Mouse (Mus musculus) CD4-positive, CD25-positive, alpha-beta regulatory T cell, adult 4 months (primary cell): ENCODE results near the gene Mrpl51. TPM values are rescaled to one million over a fixed set of nuclear protein-coding genes. Genes with fewer than 3 reads are reported as not detected.

Experiments used
- ATAC-seq: one replicate; pipeline ENCODE4 v1.8.0; 2017
- polyA plus RNA-seq, 2 experiments: library from polyadenylated mRNA; unstranded; fragments of 100-300 nt; shearing (Covaris generic); gene quantifications; one replicate each; pipeline ENCODE4 v1.2.1; 2017

The Mrpl51 gene
- polyA plus RNA-seq, 2 experiments from 2014 or later: 67.5 to 77.7 TPM

GRCm38 (mm10) chr6:125193390-125193789, 1.8 kb downstream of the Mrpl51 start:
- no peak for ATAC-seq

DNA sequence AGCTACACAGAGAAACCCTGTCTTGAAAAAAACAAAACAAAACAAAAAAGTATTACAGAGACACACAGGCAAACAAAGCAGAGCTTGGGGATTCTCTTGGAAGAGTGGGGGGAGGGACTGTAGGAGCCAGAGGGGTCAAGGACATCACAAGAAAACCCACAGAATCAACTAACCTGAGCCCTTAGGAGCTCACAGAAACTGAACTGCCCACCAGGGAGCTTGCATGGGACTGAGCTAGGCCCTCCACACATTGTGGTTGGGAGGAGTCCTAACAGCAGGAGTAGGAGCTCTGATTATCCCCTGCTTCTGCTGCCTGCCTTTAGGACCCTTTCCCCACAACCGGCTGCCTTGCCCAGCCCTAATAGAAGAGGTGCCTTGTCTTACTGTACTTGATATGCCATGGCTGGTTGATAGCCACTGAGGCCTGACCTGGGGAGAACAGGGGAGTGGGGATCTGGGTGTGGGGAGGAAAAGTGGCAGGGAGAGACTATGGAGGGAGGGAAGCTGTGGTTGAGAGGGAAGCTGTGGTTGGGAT, 4.0 kb downstream of the Mrpl51 start:
- no peak for ATAC-seq

DNA sequence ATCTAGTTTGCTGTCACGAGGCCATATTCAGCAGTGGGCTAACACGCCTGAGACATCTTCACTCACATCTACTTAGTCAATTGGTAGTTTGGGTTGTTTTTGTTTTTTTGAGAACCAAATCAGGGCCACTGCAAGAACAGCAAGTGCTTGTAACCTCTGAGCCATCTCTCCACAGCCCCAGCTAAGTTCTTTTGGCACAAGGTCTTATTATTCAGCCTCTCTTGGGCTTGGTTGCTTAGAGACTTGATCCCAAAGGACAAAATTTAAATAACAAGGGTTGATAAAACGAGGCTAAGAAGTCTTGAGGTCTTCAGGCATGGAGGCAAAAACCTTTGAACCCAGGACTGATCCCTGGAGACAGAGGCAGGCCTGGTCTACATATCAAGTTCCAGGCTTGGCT, 4.7 kb downstream of the Mrpl51 start:
- ATAC-seq: no peak

DNA sequence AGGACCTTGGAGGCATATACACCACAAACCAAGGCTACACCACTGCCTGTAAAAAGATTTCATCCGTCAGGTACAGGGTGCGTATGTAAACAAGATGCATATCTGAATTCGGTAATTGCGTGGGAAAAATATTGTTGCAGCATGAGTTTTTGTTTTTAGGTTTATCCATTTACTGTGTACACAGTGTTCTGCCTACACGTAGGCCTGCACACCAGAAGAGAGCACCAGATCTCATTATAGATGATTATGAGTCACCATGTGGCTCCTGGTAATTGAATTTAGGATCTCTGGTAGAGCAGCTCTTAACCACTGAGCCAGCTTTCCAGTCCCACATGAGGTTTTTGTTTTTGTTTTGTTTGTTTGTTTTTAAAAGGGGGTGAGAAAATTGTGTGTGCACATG, 5.6 kb downstream of the Mrpl51 start:
- ATAC-seq: no peak

GRCm38 (mm10) chr6:125210436-125210835, 18.8 kb downstream of the Mrpl51 start:
- ATAC-seq: no peak

DNA sequence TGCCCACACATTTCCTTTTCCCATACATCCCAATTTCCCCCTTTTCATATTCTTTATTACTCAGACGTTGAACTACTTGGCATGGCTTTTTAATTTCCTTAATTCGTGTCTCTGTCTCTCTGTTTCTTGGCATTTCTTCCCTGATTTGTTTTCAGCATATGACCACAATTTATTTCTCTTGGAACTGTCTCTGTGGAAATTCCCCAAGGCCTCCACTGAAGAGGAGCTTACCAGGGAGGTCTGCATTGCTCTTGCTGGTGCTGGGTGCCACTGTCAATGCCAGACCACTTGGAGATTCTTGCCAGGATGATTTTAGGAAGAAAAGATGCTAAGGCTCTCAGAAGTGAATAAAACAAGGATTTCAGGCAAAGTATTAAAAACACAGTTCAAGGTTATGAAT, 21.0 kb downstream of the Mrpl51 start:
- ATAC-seq: no peak

DNA sequence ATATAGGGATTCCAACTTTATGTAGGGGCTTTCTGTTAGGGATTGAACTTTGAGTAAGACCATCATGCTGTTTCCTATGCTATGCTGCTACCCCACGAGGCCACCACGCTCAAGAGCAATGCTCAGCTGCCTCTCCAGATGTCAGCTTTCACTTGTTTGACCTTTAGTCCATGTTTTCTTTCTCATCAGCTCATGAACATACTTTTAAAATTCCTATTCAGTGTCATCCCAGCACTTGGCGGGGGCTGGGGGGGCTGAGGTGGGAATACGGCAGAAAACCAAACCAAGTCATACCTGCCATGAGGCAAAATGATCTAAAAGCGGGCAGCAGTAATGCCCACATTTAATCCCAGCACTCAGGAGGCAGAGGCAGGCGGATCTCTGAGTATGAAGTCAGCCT, 21.5 kb downstream of the Mrpl51 start:
- ATAC-seq: no peak

GRCm38 (mm10) chr6:125213715-125214114, 22.1 kb downstream of the Mrpl51 start:
- no peak for ATAC-seq

GRCm38 (mm10) chr6:125215148-125215954, 23.8 kb downstream of the Mrpl51 start, which contains the start of gene Vamp1:
Gene Vamp1 (plus strand): TSS chr6:125215551.
- peak; percentile 87 for ATAC-seq

- no peak for ATAC-seq
These were observed 25.3 kb downstream of the Mrpl51 start for GRCm38 (mm10) chr6:125216898-125217297.

- no peak for ATAC-seq
These were observed 26.3 kb downstream of the Mrpl51 start for GRCm38 (mm10) chr6:125217899-125218298.

- peak; percentile 16 for ATAC-seq
These were observed 27.4 kb downstream of the Mrpl51 start for GRCm38 (mm10) chr6:125218963-125219362.

- no peak for ATAC-seq
These were observed 29.6 kb downstream of the Mrpl51 start for GRCm38 (mm10) chr6:125221115-125221745.

GRCm38 (mm10) chr6:125222146-125222545, 30.5 kb downstream of the Mrpl51 start:
- ATAC-seq: peak; percentile 92

GRCm38 (mm10) chr6:125222577-125222976, 31.0 kb downstream of the Mrpl51 start:
- peak; percentile 1 for ATAC-seq

- ATAC-seq: no peak
These were observed 34.0 kb downstream of the Mrpl51 start for GRCm38 (mm10) chr6:125225518-125226115.

DNA sequence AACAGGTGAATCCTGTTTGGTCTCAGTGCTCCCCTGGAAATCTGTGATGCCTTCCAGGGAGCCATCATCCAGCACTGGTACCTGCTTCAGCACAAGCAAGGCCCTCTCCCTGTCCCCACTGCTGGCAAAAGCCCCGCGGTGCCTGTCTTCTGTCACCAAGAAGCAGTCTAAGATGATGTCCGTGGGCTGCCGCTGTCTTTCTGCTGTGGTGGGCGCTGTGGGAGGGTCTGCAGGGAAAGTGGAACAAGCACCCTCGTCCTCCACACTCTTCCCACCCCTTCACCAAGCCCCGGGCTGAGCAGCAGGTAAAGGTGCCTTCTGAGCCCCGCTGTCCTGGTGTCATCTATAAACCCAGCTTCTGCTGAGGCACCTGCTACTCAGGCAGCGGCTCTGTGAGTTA, 39.0 kb downstream of the Mrpl51 start:
- ATAC-seq: no peak

GRCm38 (mm10) chr6:125231117-125232044, 39.8 kb downstream of the Mrpl51 start, which contains the start of gene Tapbpl:
Gene Tapbpl (minus strand): TSS chr6:125231860.
- ATAC-seq: peak; percentile 70

DNA sequence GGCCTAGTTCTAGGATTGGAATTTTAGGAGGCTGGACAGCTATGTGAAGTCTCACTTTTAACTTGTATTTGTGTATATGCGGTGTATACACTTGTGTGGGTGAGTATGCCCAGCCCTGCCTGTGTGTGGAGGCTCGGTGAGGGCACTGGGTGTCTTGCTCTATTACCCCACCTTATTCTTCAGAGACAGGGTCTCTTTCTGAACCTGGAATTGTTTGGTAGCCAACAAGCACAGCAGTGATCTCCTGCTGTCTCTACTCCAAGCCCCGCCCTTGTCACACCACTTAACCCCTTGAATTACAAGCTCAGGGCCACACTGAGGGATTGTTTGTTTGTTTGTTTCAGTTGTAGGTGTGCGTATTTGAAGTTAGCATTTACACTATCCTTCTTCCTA, 40.4 kb downstream of the Mrpl51 start:
- ATAC-seq: peak; percentile 4

DNA sequence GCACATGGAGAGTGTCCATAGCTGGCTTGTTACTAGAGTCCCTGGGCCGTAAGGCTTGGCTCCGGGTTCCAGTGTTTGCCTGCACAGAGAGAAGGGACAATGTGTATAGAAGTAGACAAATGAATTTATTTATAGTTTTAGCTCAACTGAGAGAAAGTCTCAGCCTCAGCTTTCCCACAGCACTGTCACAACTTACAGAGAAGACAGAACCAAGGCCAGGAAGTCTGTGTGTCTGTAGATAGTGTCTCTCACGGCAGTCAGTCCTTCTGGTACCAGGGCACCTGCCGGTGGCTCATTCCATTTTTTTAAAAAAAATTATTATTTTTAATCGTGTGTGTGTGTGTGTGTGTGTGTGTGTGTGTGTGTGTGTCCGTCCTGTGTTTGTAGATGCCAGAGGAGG, 40.9 kb downstream of the Mrpl51 start:
- no peak for ATAC-seq

GRCm38 (mm10) chr6:125233816-125234519, 42.4 kb downstream of the Mrpl51 start:
- no peak for ATAC-seq

GRCm38 (mm10) chr6:125234520-125234828, 42.9 kb downstream of the Mrpl51 start:
- no peak for ATAC-seq
